Mouse (Mus musculus): ENCODE measurements around the gene Ifitm6.

DNA sequence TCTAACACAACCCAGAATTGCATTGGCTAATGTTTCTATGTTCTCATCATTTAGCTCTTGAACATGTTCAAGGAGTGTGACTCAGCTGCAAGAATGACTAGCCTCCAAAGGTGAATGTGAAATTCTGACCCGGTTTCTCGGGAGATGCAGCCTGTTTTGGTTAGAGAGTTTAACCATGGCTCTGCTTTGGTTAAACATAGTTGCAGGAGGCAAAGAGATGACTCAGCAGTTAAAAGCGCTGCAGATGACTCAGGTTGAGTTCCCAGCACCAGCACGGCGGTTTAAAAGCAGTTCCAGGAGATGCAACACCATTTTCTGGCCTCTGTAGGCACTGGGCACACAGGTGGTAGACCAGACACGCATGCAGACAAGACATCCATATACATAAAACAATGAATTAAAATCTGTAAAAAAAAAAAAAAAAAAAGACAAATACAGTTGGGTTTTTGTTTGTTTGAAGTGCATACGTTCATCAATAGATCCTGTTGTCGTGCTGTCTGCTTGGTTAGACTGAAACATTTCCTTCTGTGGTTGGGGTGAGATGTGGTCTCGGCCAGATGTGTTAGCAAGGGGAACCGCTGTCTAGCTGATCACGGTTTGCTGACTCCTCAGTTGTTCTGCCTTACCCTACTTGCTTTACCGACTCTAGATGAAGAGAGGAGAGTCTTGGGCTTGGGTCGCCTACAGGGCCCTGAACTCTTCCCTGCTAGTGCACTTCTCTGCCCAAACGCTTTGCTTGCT is 41.0 kb upstream of the Ifitm6 start:
- no peak for TF ChIP-seq CTCF (IDR thresholded peaks at IDR 0.05; ENCODE audit: control insufficient read depth, insufficient read depth, insufficient replicate concordance, low read depth, low read length)
- no peak for TF ChIP-seq POLR2A (IDR thresholded peaks at IDR 0.05; ENCODE audit: control insufficient read depth, low read depth, low read length)

All from testis, adult 2 months (tissue).